Mouse (Mus musculus): Measurements from ENCODE around the gene Cand2.

DNA sequence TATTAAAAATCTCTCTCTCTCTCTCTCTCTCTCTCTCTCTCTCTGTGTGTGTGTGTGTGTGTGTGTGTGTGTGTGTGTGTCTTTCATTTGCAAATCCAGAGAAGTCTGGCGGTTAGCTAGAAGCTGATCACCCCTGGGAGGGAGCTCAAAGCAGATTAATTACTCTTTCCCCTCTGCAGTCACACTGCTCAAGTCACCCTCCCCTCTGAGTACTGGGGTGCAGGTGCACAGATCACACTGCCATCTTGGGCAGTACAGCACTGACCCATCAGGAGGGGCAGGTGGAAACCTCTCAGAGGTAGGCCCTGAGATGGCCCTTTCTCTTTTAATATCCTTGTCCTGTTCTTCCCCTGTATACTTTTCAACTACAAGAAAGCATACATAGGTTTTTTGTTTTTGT, 28.0 kb upstream of the Cand2 start:
- TF ChIP-seq CTCF (IDR thresholded peaks at IDR 0.05) (no peak), EP300 (IDR thresholded peaks at IDR 0.05) (no peak)
